Mouse (Mus musculus): ENCODE results near the gene P3h2.

DNA sequence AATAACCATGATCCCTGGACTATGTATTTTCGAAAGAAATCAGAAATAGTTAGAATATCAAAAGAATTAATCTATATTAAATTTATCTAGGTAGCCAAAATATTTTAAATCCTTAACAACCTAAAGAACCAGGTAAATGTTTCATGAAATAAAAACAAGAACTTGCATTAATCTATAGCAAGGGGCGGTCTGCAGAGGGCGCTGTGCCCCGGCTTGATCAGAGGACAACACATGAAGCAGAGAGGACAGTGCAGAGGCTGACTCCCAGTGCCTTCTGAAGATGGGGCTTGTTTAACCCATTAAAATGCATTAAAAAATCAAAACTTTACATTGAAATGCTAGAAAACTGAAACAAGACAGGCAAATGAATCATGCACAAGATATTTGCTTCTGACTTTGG is 121.9 kb downstream of the P3h2 start:
- no peak for TF ChIP-seq GATA1 (IDR thresholded peaks at IDR 0.05; ENCODE audit: borderline replicate concordance, low read length)
- TF ChIP-seq FLI1 (IDR thresholded peaks at IDR 0.05; ENCODE audit: low read length): no peak

All from megakaryocyte, embryonic 14.5 days (primary cell).